Mouse (Mus musculus): ENCODE results near the gene Zdhhc19.

GRCm38 (mm10) chr16:32472276-32473015 is 23.6 kb upstream of the Zdhhc19 start:
- TF ChIP-seq GATA1 (IDR thresholded peaks at IDR 0.05; ENCODE audit: borderline replicate concordance, low read length) (no peak), FLI1 (IDR thresholded peaks at IDR 0.05; ENCODE audit: low read length) (no peak)

All from megakaryocyte, embryonic 14.5 days (primary cell).